Mouse (Mus musculus): Measurements from ENCODE around the gene Rala.

DNA sequence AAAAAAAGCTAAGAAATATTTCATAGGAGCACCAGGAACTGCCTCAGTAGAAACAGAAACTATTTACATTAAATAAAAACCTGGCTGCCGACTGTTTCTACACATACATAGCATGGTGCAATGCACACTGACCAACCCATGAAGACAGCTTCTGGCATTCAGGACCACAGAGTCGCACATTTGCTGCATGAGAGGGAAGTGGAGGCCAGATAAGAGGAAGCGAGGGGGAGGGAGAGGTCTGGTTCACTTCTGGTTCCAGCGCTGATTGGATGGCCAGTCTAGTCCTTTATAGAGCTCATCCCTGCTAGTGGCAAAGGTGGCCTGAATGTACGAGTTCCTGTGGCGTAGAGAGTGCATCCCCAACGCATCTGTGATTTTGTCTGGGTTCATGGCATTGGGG lies 16.6 kb upstream of the Rala start:
- TF ChIP-seq CTCF (IDR thresholded peaks at IDR 0.05; ENCODE audit: low read depth, low read length) (no peak), GATA1 (IDR thresholded peaks at IDR 0.05; ENCODE audit: borderline replicate concordance, low read length) (no peak), GATA2 (IDR thresholded peaks at IDR 0.05; ENCODE audit: borderline replicate concordance, low read depth, low read length) (no peak)

Measured in G1E (cell line).